Mouse (Mus musculus): ENCODE measurements around the gene Sarm1. TPM values are rescaled to one million over a fixed set of nuclear protein-coding genes. Genes with fewer than 3 reads are reported as not detected.

Sarm1 gene
- polyA plus RNA-seq, 1 experiment from 2014 or later = 2.8 TPM

GRCm38 (mm10) chr11:78483639-78484038 lies 13.9 kb downstream of the Sarm1 start:
- no peak for ATAC-seq (ENCODE audit: insufficient number of reproducible peaks, insufficient read depth, low FRiP score, low TSS enrichment, low read depth)
- Histone ChIP-seq H3K4me1 (replicated peaks) (0 out of 2 replicates have a peak, but pooled peaks cover 3% of the 10 kb centered on the region), H3K4me3 (replicated peaks) (no peak overlapping the region), H3K9me3 (no peaks in the 10 kb centered on the region), H3K36me3 (no peaks in the 10 kb centered on the region), H3K4me2 (no peak overlapping the region), H3K27me3 (peaks cover 64% of the 10 kb centered on the region), H3K9ac (replicated peaks) (no peak overlapping the region), H3K27ac (no peak overlapping the region)
- 54% methylated on average over 7 of the region's 7 CpGs for WGBS

- Histone ChIP-seq H3K4me2 (no peak overlapping the region), H3K9ac (replicated peaks) (no peak overlapping the region), H3K9me3 (no peaks in the 10 kb centered on the region), H3K27ac (no peak overlapping the region), H3K27me3 (no peaks in the 10 kb centered on the region), H3K4me3 (replicated peaks) (no peak overlapping the region), H3K4me1 (replicated peaks) (no peaks in the 10 kb centered on the region), H3K36me3 (peaks cover 13% of the 10 kb centered on the region; the same call in 1 of the 2 replicates)
- no peak for ATAC-seq (ENCODE audit: insufficient number of reproducible peaks, insufficient read depth, low FRiP score, low TSS enrichment, low read depth)
- 85% methylated on average over 3 of the region's 3 CpGs for WGBS
Observed at GRCm38 (mm10) chr11:78475289-78475688, 22.3 kb downstream of the Sarm1 start.

GRCm38 (mm10) chr11:78471326-78472103 lies 26.0 kb downstream of the Sarm1 start:
- Histone ChIP-seq H3K9me3 (no peaks in the 10 kb centered on the region), H3K9ac (replicated peaks) (no peak overlapping the region), H3K4me2 (no peak overlapping the region), H3K4me1 (replicated peaks) (peaks cover 4% of the 10 kb centered on the region), H3K4me3 (replicated peaks) (no peak overlapping the region), H3K27ac (no peak overlapping the region), H3K27me3 (no peaks in the 10 kb centered on the region), H3K36me3 (peaks cover 13% of the 10 kb centered on the region; the same call in 1 of the 2 replicates)
- 91% methylated on average over 10 of the region's 10 CpGs for WGBS
- no peak for ATAC-seq (ENCODE audit: insufficient number of reproducible peaks, insufficient read depth, low FRiP score, low TSS enrichment, low read depth)

- H3K27me3 ChIP-seq = no peaks in the 10 kb centered on the region
- H3K4me1 ChIP-seq (replicated peaks) = peaks cover 27% of the 10 kb centered on the region
- H3K9me3 ChIP-seq = no peaks in the 10 kb centered on the region
- no peak overlapping the region for H3K9ac ChIP-seq (replicated peaks)
- H3K36me3 ChIP-seq = peaks cover 13% of the 10 kb centered on the region; the same call in 1 of the 2 replicates
- no peak overlapping the region for H3K4me3 ChIP-seq (replicated peaks)
- no peak overlapping the region for H3K27ac ChIP-seq
- ATAC-seq (ENCODE audit: insufficient number of reproducible peaks, insufficient read depth, low FRiP score, low TSS enrichment, low read depth) = no peak
- H3K4me2 ChIP-seq = no peak overlapping the region
- WGBS = 42% methylated on average over 3 of the region's 3 CpGs
Observed at GRCm38 (mm10) chr11:78467932-78468331, 29.6 kb downstream of the Sarm1 start.

- H3K4me2 ChIP-seq = no peak overlapping the region
- no peak overlapping the region for H3K9ac ChIP-seq (replicated peaks)
- H3K4me3 ChIP-seq (replicated peaks) = no peak overlapping the region
- no peak overlapping the region for H3K27ac ChIP-seq
- no peaks in the 10 kb centered on the region for H3K9me3 ChIP-seq
- no peak for ATAC-seq (ENCODE audit: insufficient number of reproducible peaks, insufficient read depth, low FRiP score, low TSS enrichment, low read depth)
- H3K36me3 ChIP-seq = peaks cover 13% of the 10 kb centered on the region; the same call in 1 of the 2 replicates
- H3K4me1 ChIP-seq (replicated peaks) = peaks cover 27% of the 10 kb centered on the region
- no peaks in the 10 kb centered on the region for H3K27me3 ChIP-seq
- WGBS = 83% methylated on average over 7 of the region's 7 CpGs
Observed at GRCm38 (mm10) chr11:78467515-78467914, 30.0 kb downstream of the Sarm1 start.

GRCm38 (mm10) chr11:78466242-78466912 lies 31.2 kb downstream of the Sarm1 start:
- peak overlapping the region; percentile 66 for H3K4me2 ChIP-seq
- peak overlapping the region; percentile 75 for H3K9ac ChIP-seq (replicated peaks)
- WGBS = 74% methylated on average over 23 of the region's 23 CpGs
- H3K4me1 ChIP-seq (replicated peaks) = peaks cover 27% of the 10 kb centered on the region
- H3K27me3 ChIP-seq = no peaks in the 10 kb centered on the region
- peak overlapping the region; percentile 68 for H3K4me3 ChIP-seq (replicated peaks)
- peak overlapping the region; percentile 96 for H3K27ac ChIP-seq
- peak; percentile 9; the same call in 1 of the 2 replicates for ATAC-seq (ENCODE audit: insufficient number of reproducible peaks, insufficient read depth, low FRiP score, low TSS enrichment, low read depth)
- H3K36me3 ChIP-seq = peaks cover 6% of the 10 kb centered on the region; the same call in 1 of the 2 replicates
- no peaks in the 10 kb centered on the region for H3K9me3 ChIP-seq

- H3K27ac ChIP-seq = peak within 1 kb of the TSS; percentile 96
- peak within 1 kb of the TSS; percentile 68 for H3K4me3 ChIP-seq (replicated peaks)
- H3K9ac ChIP-seq (replicated peaks) = peak within 1 kb of the TSS; percentile 75
- under 1% methylated on average over 41 of the region's 41 CpGs for WGBS
- peak; percentile 93 for ATAC-seq (ENCODE audit: insufficient number of reproducible peaks, insufficient read depth, low FRiP score, low TSS enrichment, low read depth)
- no peaks in the 10 kb centered on the region for H3K27me3 ChIP-seq
- H3K9me3 ChIP-seq = no peaks in the 10 kb centered on the region
- no peaks in the 10 kb centered on the region for H3K36me3 ChIP-seq
- H3K4me2 ChIP-seq = peak within 1 kb of the TSS; percentile 66
- peaks cover 27% of the 10 kb centered on the region for H3K4me1 ChIP-seq (replicated peaks)
Observed at GRCm38 (mm10) chr11:78465568-78466180, 31.9 kb downstream of the Sarm1 start, which contains the start of gene Slc46a1. Gene Slc46a1 (plus strand): TSS chr11:78465697.

- Histone ChIP-seq H3K27ac (peak overlapping the region; percentile 96; the same call in 1 of the 2 replicates), H3K4me3 (replicated peaks) (peak overlapping the region; percentile 68), H3K9me3 (no peaks in the 10 kb centered on the region), H3K36me3 (no peaks in the 10 kb centered on the region), H3K27me3 (no peaks in the 10 kb centered on the region), H3K9ac (replicated peaks) (peak overlapping the region; percentile 75), H3K4me1 (replicated peaks) (peaks cover 27% of the 10 kb centered on the region), H3K4me2 (peak overlapping the region; percentile 66)
- ATAC-seq (ENCODE audit: insufficient number of reproducible peaks, insufficient read depth, low FRiP score, low TSS enrichment, low read depth) = no peak
- 37% methylated on average over 9 of the region's 9 CpGs for WGBS
Observed at GRCm38 (mm10) chr11:78465116-78465515, 32.4 kb downstream of the Sarm1 start.

- no peak for ATAC-seq (ENCODE audit: insufficient number of reproducible peaks, insufficient read depth, low FRiP score, low TSS enrichment, low read depth)
- no peaks in the 10 kb centered on the region for H3K27me3 ChIP-seq
- no peak overlapping the region for H3K27ac ChIP-seq
- no peaks in the 10 kb centered on the region for H3K36me3 ChIP-seq
- no peak overlapping the region for H3K4me2 ChIP-seq
- no peaks in the 10 kb centered on the region for H3K9me3 ChIP-seq
- no peak overlapping the region for H3K4me3 ChIP-seq (replicated peaks)
- 58% methylated on average over 13 of the region's 13 CpGs for WGBS
- H3K4me1 ChIP-seq (replicated peaks) = peaks cover 27% of the 10 kb centered on the region
- no peak overlapping the region for H3K9ac ChIP-seq (replicated peaks)
Observed at GRCm38 (mm10) chr11:78463286-78464036, 34.1 kb downstream of the Sarm1 start.

GRCm38 (mm10) chr11:78462669-78463068 lies 34.9 kb downstream of the Sarm1 start:
- Histone ChIP-seq H3K9ac (replicated peaks) (no peak overlapping the region), H3K9me3 (no peaks in the 10 kb centered on the region), H3K4me1 (replicated peaks) (peaks cover 27% of the 10 kb centered on the region), H3K27ac (no peak overlapping the region), H3K27me3 (no peaks in the 10 kb centered on the region), H3K36me3 (no peaks in the 10 kb centered on the region), H3K4me2 (no peak overlapping the region), H3K4me3 (replicated peaks) (no peak overlapping the region)
- 72% methylated on average over 5 of the region's 5 CpGs for WGBS
- ATAC-seq (ENCODE audit: insufficient number of reproducible peaks, insufficient read depth, low FRiP score, low TSS enrichment, low read depth) = no peak

All from limb, embryonic 12.5 days (tissue).